Mouse (Mus musculus): Measurements from ENCODE around the gene Rpl26. TPM values are rescaled to one million over a fixed set of nuclear protein-coding genes. Genes with fewer than 3 reads are reported as not detected.
A peak's percentile ranks its signal among the peaks of the same experiment; 100 is the strongest.

The Rpl26 gene
- polyA plus RNA-seq, 1 experiment from 2014 or later: 852 TPM

DNA sequence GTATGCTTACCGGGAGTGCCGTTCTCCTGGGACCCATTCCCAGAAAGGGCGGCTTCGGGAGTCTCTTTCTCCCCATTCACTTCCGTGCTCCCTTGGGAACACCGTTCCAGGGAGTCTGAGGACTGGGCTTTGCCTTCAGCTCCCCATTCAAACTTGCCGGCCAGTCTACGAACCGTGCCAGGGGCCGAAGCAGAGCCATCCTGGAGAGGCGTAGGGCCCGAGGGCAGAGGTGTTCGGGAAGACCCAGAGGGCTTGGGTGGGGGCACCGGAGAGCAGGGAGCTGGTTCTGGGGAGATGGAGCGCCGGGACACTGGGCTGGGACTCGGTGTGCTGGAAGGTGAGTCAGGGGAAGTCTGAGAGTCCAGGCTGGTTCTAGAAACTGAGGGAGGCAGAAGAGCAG, 53.0 kb downstream of the Rpl26 start:
- 1% methylated on average over 17 of the region's 17 CpGs for WGBS
- H3K27me3 ChIP-seq (ENCODE audit: control insufficient read depth, insufficient read depth, low read length): peaks cover 23% of the 10 kb centered on the region
- H3K4me2 ChIP-seq (ENCODE audit: low read depth, low read length, severe bottlenecking): peak overlapping the region; percentile 68
- no peak for ATAC-seq (replicated peaks; ENCODE audit: low FRiP score)
- H3K4me3 ChIP-seq (ENCODE audit: low read depth, low read length): peak overlapping the region; percentile 33
- H3K36me3 ChIP-seq (ENCODE audit: control insufficient read depth, insufficient read depth, low read length): no peaks in the 10 kb centered on the region
- peaks cover 5% of the 10 kb centered on the region; the same call in 1 of the 2 replicates for H3K4me1 ChIP-seq (replicated peaks; ENCODE audit: control insufficient read depth, insufficient read depth, low read length)
- H3K9me3 ChIP-seq (ENCODE audit: control insufficient read depth, low read length): no peaks in the 10 kb centered on the region
- H3K27ac ChIP-seq (ENCODE audit: low read depth, low read length): no peak overlapping the region
- peak overlapping the region; percentile 61 for H3K9ac ChIP-seq (ENCODE audit: low read length)
- peak; percentile 62 for DNase-seq (ENCODE audit: low spot score)

- H3K27ac ChIP-seq (ENCODE audit: low read depth, low read length): no peak overlapping the region
- peak overlapping the region; percentile 33; the same call in 1 of the 2 replicates for H3K4me3 ChIP-seq (ENCODE audit: low read depth, low read length)
- H3K4me2 ChIP-seq (ENCODE audit: low read depth, low read length, severe bottlenecking): peak overlapping the region; percentile 68; the same call in 1 of the 2 replicates
- 71% methylated on average over 5 of the region's 5 CpGs for WGBS
- no peaks in the 10 kb centered on the region for H3K9me3 ChIP-seq (ENCODE audit: control insufficient read depth, low read length)
- DNase-seq (ENCODE audit: low spot score): no peak
- H3K27me3 ChIP-seq (ENCODE audit: control insufficient read depth, insufficient read depth, low read length): peaks cover 23% of the 10 kb centered on the region
- ATAC-seq (replicated peaks; ENCODE audit: low FRiP score): no peak
- H3K36me3 ChIP-seq (ENCODE audit: control insufficient read depth, insufficient read depth, low read length): no peaks in the 10 kb centered on the region
- no peak overlapping the region for H3K9ac ChIP-seq (ENCODE audit: low read length)
- peaks cover 5% of the 10 kb centered on the region; the same call in 1 of the 2 replicates for H3K4me1 ChIP-seq (replicated peaks; ENCODE audit: control insufficient read depth, insufficient read depth, low read length)
These were observed 54.1 kb downstream of the Rpl26 start for GRCm38 (mm10) chr11:68955473-68955872.

- peaks cover 23% of the 10 kb centered on the region for H3K27me3 ChIP-seq (ENCODE audit: control insufficient read depth, insufficient read depth, low read length)
These were observed 54.7 kb downstream of the Rpl26 start for GRCm38 (mm10) chr11:68956107-68956506.

More at GRCm38 (mm10) chr11:68956107-68956506, 54.7 kb downstream of the Rpl26 start:
- no peak overlapping the region for H3K4me3 ChIP-seq (ENCODE audit: low read depth, low read length)
- ATAC-seq (replicated peaks; ENCODE audit: low FRiP score) (no peak), DNase-seq (ENCODE audit: low spot score) (no peak)
- H3K4me2 ChIP-seq (ENCODE audit: low read depth, low read length, severe bottlenecking): no peak overlapping the region
- H3K27ac ChIP-seq (ENCODE audit: low read depth, low read length): no peak overlapping the region
- H3K9me3 ChIP-seq (ENCODE audit: control insufficient read depth, low read length): no peaks in the 10 kb centered on the region
- H3K36me3 ChIP-seq (ENCODE audit: control insufficient read depth, insufficient read depth, low read length): no peaks in the 10 kb centered on the region
- H3K9ac ChIP-seq (ENCODE audit: low read length): no peak overlapping the region
- H3K4me1 ChIP-seq (replicated peaks; ENCODE audit: control insufficient read depth, insufficient read depth, low read length): peaks cover 5% of the 10 kb centered on the region; the same call in 1 of the 2 replicates
- 51% methylated on average over 3 of the region's 3 CpGs for whole genome bisulfite sequencing

Other genes with a start within 250 kb of the Rpl26 start
- 163 and 165 TPM in 2 replicates for gene Myh10, start 210.0 kb upstream of the Rpl26 start, polyA plus RNA-seq (2014; fragmentation: Nextera tagmentation; extraction: Ambion mirVana)
- 46.9 and 51.2 TPM in 2 replicates for gene Ndel1, start 29.7 kb upstream of the Rpl26 start, polyA plus RNA-seq (2014; fragmentation: Nextera tagmentation; extraction: Ambion mirVana)
- not detected in 2 replicates for gene Rnf222, start 13.0 kb upstream of the Rpl26 start, polyA plus RNA-seq (2014; fragmentation: Nextera tagmentation; extraction: Ambion mirVana)
- gene Odf4, start 25.5 kb downstream of the Rpl26 start, polyA plus RNA-seq (2014; fragmentation: Nextera tagmentation; extraction: Ambion mirVana): not detected in 2 replicates
- gene Arhgef15, start 55.9 kb downstream of the Rpl26 start, polyA plus RNA-seq (2014; fragmentation: Nextera tagmentation; extraction: Ambion mirVana): 5.2 and 6.1 TPM in 2 replicates
- 1.6 and 2.4 TPM in 2 replicates for gene Slc25a35, start 66.5 kb downstream of the Rpl26 start, polyA plus RNA-seq (2014; fragmentation: Nextera tagmentation; extraction: Ambion mirVana)
- gene Rangrf, start 73.6 kb downstream of the Rpl26 start, polyA plus RNA-seq (2014; fragmentation: Nextera tagmentation; extraction: Ambion mirVana): 64.8 and 67.8 TPM in 2 replicates
- 48.2 and 55.8 TPM in 2 replicates for gene Pfas, start 106.9 kb downstream of the Rpl26 start, polyA plus RNA-seq (2014; fragmentation: Nextera tagmentation; extraction: Ambion mirVana)
- gene Ctc1, start 114.3 kb downstream of the Rpl26 start, polyA plus RNA-seq (2014; fragmentation: Nextera tagmentation; extraction: Ambion mirVana): 94.0 and 95.7 TPM in 2 replicates
- 199 and 209 TPM in 2 replicates for gene Aurkb, start 144.1 kb downstream of the Rpl26 start, polyA plus RNA-seq (2014; fragmentation: Nextera tagmentation; extraction: Ambion mirVana)
- 7.9 and 9.2 TPM in 2 replicates for gene Borcs6, start 158.1 kb downstream of the Rpl26 start, polyA plus RNA-seq (2014; fragmentation: Nextera tagmentation; extraction: Ambion mirVana)
- 60.3 and 60.6 TPM in 2 replicates for gene Tmem107, start 169.2 kb downstream of the Rpl26 start, polyA plus RNA-seq (2014; fragmentation: Nextera tagmentation; extraction: Ambion mirVana)
- 95.9 and 98.4 TPM in 2 replicates for gene Vamp2, start 186.9 kb downstream of the Rpl26 start, polyA plus RNA-seq (2014; fragmentation: Nextera tagmentation; extraction: Ambion mirVana)
- 8.2 and 10.0 TPM in 2 replicates for gene Per1, start 193.6 kb downstream of the Rpl26 start, polyA plus RNA-seq (2014; fragmentation: Nextera tagmentation; extraction: Ambion mirVana)
- gene Hes7, start 218.8 kb downstream of the Rpl26 start, polyA plus RNA-seq (2014; fragmentation: Nextera tagmentation; extraction: Ambion mirVana): 0.11 and 0.24 TPM in 2 replicates
- 0.39 TPM in 1 of 2 replicates, not detected in the other for gene 9130213A22Rik, start 221.0 kb downstream of the Rpl26 start, polyA plus RNA-seq (2014; fragmentation: Nextera tagmentation; extraction: Ambion mirVana)
- gene Aloxe3, start 224.3 kb downstream of the Rpl26 start, polyA plus RNA-seq (2014; fragmentation: Nextera tagmentation; extraction: Ambion mirVana): not detected in 2 replicates